Mouse (Mus musculus) kidney, adult 2 months (tissue): ENCODE data around the gene Afmid.

Experiments
- CTCF ChIP-seq: fragments of 200-500 bp; conservative IDR thresholded peaks from 2 replicates; pipeline ENCODE4 v1.5.1; 2011; ENCODE audit warnings: low read depth, mild to moderate bottlenecking, control low read depth, low read length, moderate library complexity, mixed read lengths; ENCODE audit not compliant: insufficient read depth, insufficient read length
- POLR2A ChIP-seq: fragments of 200-500 bp; IDR thresholded peaks from one replicate; pipeline ENCODE4 v1.6.1; 2011; ENCODE audit warnings: low read depth, low read length, control low read depth

- no peak for TF ChIP-seq POLR2A
- TF ChIP-seq CTCF = no peak
Observed at GRCm38 (mm10) chr11:117864805-117865204, 39.1 kb downstream of the Afmid start.
